Mouse (Mus musculus) erythroid progenitor cell, adult 5-6 weeks (primary cell): ENCODE measurements around the gene Emg1. TPM values are rescaled to one million over a fixed set of nuclear protein-coding genes. Genes with fewer than 3 reads are reported as not detected.
"Not testable (repeated sequence)": the region's sequence is repeated elsewhere in the genome, so short reads cannot be mapped to it uniquely, and the experiment has no call there.

Experiments used
- ATAC-seq: replicated peaks from 2 replicates; pipeline ENCODE4 v1.8.0; 2016; ENCODE audit warnings: moderate number of reproducible peaks, mild to moderate bottlenecking, moderate TSS enrichment, inconsistent platforms; ENCODE audit not compliant: poor library complexity, low FRiP score, severe bottlenecking
- total RNA-seq, 2 experiments: library from RNA; stranded (forward) in 1 of 2; stranded (reverse) in 1 of 2; fragments of 150-400 nt in 1 of 2; fragments of 186-747, 209-891 nt in 1 of 2; gene quantifications; 2 replicates each; pipeline versions ENCODE4 v1.2.3 to v1.2.4; 2015 to 2017; ENCODE audit warnings: low replicate concordance in 2 of 2

Gene Emg1
- total RNA-seq, 2 experiments from 2014 or later: 69.4 to 103 TPM

DNA sequence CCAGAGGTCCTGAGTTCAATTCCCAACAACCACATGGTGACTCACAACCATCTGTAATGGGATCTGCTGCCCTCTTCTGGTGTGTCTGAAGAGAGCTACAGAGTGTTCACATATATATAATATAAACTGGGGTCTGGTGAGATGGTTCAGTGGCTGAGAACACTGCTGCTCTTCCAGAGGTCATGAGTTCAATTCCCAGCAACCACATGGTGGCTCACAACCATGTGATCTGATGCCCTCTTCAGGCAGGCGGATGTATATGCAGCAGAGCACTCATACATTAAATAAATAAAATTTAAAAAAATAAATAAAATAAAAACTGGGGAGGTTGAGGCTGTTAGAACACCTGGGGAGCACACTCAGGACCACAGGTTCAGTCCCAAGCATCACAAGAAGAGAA, 25.3 kb downstream of the Emg1 start:
- not testable (repeated sequence) for ATAC-seq

DNA sequence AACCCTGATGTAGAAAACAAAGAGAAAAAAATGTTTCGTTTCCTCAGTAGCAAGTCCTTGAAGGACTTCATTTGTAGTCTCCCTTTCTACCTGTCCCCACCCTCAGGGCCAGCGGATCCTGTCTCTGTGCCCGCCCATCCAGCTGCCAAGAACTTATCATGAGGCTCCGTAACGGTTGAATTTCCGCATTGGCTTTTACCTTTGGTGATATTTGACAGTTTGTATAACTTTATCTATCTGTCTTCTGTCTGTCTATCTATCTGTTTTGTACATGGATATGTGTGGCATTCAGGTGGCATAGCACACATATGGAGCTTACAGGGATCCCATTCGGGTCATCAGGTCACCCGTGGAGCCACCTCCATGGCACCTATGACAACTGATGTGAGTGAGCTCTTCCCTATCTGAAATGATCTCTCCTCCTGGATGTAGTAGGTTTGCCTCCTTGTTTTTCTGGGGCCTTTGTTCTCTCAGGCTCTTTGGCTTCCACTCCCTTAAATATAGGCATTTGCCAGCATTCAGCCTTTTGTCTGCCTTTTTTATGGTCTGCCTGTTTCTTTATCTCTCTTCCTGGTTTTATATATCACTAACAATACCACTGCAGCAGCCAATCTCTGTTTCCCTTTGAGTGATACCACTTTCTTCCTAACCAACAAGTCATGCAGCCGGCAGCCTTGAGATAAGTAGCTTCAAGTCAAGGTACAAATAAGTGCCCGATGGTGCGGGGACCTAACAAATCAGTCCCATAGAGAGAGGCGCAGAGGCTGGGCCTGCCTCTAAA, 26.2 kb downstream of the Emg1 start:
- ATAC-seq: 0 out of 2 replicates have a peak, but pooled peaks have one; percentile 38

DNA sequence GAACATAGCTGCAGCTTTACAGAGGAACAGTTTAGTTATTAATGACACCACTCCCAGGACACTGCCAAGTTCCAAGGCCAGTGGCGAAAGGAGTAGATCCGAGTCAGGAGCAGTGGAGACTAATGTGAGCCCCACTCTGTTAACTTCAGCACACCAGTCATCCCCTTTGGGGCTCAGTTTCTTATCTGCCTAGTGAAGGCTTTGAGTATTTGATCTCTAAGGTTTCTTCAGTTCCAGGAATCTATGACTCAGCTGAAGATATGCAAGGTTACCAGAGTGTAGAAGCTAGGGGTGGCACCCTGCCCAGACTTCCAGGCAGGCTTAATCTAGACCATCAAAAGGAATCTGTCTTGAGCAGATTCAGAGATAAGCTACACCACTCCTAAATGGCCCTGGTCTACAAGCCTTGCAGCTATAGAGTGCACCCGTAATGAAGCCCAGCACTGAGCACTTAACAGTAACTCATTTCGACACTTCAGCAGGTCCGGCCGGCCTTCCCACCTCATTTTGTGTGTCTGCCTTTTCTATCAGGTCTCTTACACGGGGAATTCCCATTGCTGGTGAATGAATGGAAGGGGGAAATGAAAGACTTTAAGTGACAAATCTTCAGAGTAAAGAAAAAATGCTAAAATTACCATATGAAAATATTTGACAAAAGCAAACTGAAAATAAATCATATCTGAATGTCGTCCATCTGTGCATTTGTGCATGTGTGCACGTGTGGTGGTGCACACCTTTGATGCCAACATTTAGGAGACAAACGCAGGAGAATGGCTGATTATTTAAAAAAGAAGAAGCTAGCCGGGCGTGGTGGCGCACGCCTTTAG, 28.2 kb downstream of the Emg1 start:
- ATAC-seq: peak; percentile 57

DNA sequence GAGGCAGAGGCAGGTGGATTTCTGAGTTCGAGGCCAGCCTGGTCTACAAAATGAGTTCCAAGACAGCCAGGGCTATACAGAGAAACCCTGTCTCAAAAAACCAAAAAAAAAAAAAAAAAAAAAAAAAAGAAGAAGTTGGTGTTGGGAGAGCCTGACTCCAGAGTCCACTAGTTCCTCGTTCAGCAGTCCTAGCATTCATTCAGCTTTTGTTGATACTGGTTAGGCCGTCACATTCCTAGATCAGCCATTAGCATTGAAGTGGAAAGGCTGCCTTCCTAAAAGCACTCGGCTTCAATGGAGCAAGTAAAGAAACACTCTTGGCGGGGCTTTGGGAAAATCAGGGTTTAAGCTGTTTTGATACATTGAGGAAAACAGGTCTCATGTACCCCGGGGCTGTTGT, 29.7 kb downstream of the Emg1 start:
- ATAC-seq: not testable (repeated sequence)

GRCm38 (mm10) chr6:124679486-124679885, 32.5 kb downstream of the Emg1 start:
- ATAC-seq: no peak

- ATAC-seq: no peak
These were observed 33.2 kb downstream of the Emg1 start for GRCm38 (mm10) chr6:124678769-124679168.

DNA sequence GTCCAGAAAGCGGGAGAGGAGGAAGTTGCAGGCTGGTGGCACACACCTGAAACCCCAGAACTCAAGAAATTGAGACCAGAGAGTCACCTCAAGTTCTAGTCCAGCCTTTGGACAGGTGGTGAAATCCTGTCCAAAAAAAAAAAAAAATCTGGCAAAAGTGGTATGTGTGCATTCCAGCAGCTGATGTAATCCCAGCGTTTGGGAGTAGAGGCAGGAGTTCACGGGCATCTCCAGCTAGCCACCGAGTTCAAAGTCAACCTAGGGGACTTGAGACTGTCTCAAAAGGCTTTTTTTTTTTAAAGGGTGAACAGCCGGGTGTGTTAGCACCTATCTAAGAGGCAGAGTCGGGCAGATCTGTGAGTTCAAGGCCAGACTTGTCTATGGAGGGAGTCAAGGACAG, 35.8 kb downstream of the Emg1 start:
- ATAC-seq: no peak

DNA sequence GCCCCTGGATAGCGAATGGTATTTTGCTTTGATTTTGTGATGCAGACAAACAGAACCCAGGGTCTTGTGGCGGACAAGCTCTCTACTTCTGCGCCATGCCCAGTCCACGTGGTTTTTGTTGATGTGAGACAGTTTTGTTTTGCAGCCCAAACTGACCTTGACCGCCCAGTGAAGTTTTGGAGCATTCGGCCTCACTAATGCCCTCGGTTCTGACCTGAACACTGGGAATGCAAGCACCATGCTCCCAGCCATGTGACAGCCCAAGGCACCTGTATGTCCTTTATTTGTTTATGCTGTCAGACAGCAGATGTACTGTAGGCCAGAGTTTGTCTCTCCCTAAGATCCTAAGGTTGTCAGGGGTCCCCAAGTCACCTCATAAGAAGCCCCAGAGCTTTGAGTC, 37.4 kb downstream of the Emg1 start:
- no peak for ATAC-seq

GRCm38 (mm10) chr6:124673619-124674018, 38.4 kb downstream of the Emg1 start:
- ATAC-seq: no peak

GRCm38 (mm10) chr6:124672100-124672499, 39.9 kb downstream of the Emg1 start:
- no peak for ATAC-seq

DNA sequence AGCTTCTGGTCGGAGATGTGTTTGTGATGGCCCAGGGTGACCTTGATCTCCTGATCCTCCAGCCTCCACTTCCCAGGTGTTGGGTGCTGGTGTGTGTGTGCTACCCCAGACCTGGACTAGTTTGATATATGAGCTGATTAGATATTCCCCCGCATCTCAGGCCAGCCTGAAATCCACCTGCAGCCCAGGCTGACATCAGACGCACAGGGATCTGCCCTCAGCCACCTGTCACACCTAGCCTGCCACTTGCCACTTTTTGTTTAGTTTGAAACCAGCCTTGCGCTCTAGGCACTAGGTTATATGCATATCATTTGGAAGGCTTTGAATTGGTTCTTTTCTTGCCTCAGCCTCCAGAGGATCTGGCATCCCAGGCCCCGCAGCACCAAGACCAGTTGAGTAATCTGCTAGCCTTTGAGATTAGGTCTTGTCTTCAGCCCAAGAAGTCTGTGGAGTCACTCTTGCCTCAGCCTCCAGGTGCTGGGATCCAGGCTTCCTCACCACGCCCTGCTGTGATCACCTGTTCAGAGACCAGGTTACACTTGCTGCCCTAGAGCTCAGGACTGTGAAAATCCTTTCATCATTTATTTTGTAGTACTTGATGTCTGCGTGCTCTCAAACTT, 41.6 kb downstream of the Emg1 start:
- ATAC-seq: no peak

GRCm38 (mm10) chr6:124669234-124669859, 42.6 kb downstream of the Emg1 start:
- no peak for ATAC-seq

DNA sequence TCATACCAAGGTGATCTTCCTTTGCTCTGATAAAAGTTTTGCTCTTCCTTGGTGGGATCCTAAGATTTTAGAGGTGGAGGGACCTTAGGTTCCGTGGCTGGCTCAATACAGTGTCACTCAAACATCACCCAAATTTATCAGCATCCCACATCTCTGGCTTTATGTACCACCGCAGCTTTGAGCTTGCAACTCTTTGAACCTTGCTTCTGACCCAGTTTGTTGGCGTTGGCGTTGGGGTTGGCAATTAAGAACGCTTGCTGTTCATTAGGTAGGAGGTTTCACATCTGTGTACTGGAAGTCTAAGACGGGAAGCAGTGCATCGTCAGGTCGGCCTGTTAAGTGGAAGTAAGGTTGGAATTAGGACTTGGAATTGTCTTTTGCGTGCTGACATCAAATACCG, 47.0 kb downstream of the Emg1 start:
- ATAC-seq: no peak

DNA sequence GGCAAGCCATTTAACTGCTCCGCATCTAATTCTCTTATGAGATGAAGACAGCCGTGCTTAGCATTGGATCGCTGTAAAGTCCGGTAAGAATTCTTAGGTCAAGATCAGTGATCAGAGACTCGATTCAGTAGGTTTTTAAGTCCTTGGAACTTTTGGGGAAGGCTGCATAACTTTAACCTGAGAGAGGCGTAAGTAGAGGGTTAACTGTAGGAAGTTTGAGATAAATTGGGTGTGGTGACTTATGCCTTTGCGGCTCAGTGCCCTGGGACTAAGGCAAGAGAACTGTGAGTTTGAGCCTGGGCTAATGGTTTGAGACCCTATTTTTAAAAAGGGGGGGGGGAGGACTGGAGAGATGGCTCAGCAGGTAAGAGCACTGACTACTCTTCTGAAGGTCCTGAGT, 47.7 kb downstream of the Emg1 start:
- peak; percentile 48 for ATAC-seq

- ATAC-seq: peak; percentile 26
These were observed 48.6 kb downstream of the Emg1 start for GRCm38 (mm10) chr6:124663424-124663795.

- ATAC-seq: peak; percentile 92
These were observed 49.2 kb downstream of the Emg1 start, which contains the start of gene Lpcat3 for GRCm38 (mm10) chr6:124662477-124663423. Gene Lpcat3 (plus strand): TSS chr6:124663027.

GRCm38 (mm10) chr6:124661995-124662394, 50.0 kb downstream of the Emg1 start:
- ATAC-seq: no peak

- no peak for ATAC-seq
These were observed 50.7 kb downstream of the Emg1 start for GRCm38 (mm10) chr6:124661156-124661806.

GRCm38 (mm10) chr6:124658067-124658466, 53.9 kb downstream of the Emg1 start:
- ATAC-seq: no peak
